Mouse (Mus musculus): ENCODE measurements around the gene 4931422A03Rik. TPM values are rescaled to one million over a fixed set of nuclear protein-coding genes. Genes with fewer than 3 reads are reported as not detected.

Gene 4931422A03Rik
- total RNA-seq, 2 experiments from 2014 or later: not detected

- intact Hi-C loops (cut with DNase I; ENCODE audit: low total_unique reads): no loop called here
- DNase-seq: no peak
These were observed 82.5 kb downstream of the 4931422A03Rik start for GRCm38 (mm10) chr2:103945571-103946092.

DNA sequence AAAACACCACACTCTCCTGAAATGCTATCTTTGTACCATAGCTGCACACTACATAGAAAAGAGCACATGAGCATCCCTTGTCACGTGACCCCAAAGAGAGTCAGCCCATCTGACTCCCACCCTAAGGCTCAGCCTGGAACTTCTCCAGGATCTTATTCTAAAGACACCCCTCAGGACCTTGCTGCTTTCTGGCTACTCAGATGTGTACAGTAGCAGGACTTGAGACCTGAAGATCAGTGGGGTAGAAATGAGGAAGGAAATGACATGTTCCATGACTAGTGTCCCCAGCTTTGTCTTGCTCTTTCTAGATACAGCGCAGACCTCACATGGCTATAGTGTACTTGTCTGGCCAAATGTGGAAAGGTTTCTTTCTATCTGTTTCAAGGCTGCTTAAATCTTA is 83.3 kb downstream of the 4931422A03Rik start:
- intact Hi-C loops (cut with DNase I; ENCODE audit: low total_unique reads): no loop called here
- no peak for DNase-seq

DNA sequence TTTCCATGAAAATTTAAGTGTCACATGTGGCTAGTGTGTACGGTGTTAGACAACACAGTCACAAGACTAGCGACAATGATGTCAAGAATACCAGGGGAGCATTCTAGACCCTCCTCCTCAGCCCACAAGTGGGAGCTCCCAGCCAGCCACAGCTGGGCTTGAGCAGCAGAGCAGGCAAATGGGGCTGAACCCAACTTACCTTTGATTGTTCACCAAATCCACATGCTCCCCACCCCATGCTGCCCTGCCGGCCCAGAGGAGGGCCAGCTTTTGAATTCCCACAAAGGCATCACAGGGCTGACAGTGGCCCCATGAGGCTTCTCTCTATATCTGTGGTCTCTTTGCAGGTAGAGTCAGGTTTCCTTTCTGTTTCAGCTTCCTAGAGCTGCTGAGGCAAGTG is 87.1 kb downstream of the 4931422A03Rik start:
- intact Hi-C loops (cut with DNase I; ENCODE audit: low total_unique reads): no loop called here
- DNase-seq: no peak

GRCm38 (mm10) chr2:103939003-103939402 is 89.2 kb downstream of the 4931422A03Rik start:
- intact Hi-C loops (cut with DNase I; ENCODE audit: low total_unique reads): no loop called here
- no peak for DNase-seq

- no peak for DNase-seq
- intact Hi-C loops (cut with DNase I; ENCODE audit: low total_unique reads): no loop called here
These were observed 89.6 kb downstream of the 4931422A03Rik start for GRCm38 (mm10) chr2:103938573-103938972.

DNA sequence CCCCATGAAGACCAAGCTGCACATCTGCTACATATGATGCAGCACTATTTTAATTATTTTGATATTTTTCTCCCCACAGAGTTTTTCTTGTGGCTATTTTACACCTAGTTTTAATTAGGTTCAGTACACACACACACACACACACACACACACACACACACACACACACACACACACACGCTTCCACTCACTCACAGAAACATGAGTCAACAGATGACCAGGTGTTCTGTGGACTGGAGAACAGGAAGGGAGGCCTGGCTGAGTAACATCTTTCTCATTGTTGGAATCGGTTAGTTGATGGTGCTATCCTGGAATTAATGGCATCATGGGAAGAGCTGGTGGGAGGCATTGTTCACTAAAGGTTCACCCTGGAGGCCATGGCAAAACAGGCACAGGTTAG is 90.5 kb downstream of the 4931422A03Rik start:
- no peak for DNase-seq
- intact Hi-C loops (cut with DNase I; ENCODE audit: low total_unique reads): no loop called here

GRCm38 (mm10) chr2:103936666-103937065 is 91.5 kb downstream of the 4931422A03Rik start:
- intact Hi-C loops (cut with DNase I; ENCODE audit: low total_unique reads): no loop called here
- no peak for DNase-seq

DNA sequence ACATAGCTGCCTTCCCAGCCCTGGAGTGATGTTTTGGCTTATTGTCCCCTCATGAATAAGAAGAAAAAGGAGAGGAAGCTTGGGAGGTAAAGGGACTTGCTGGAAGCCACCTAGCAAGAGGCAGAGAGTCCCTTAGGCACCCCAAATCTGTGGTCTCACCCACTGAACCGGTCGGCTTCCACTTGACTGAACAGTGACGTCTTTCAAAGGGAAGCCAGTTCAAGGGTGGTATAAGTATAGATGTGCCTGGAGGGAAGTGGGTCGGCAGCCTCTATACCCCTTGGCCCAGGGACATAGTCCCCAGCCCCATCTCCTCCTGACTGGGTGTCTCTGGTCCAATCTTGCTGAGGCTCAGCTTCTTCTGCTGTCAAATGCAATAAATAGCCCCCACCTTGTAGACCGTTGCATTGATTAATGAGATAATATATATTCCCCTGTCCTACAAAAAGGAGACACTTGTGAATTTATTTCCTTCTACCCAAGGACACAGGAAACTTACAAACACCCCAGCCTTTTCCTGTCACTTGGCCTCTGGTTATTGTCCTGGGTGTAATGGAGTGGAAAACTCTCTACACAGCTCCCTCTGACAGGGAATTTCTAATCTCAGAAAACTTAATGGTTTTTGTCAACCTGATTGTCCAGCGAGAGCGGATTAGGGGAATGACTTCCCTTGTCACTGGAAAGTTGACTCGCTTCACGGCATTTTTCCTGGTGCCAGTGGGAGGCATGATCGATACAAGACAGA is 92.3 kb downstream of the 4931422A03Rik start:
- no peak for DNase-seq
- intact Hi-C loops (cut with DNase I; ENCODE audit: low total_unique reads): no loop called here

GRCm38 (mm10) chr2:103934670-103935069 is 93.5 kb downstream of the 4931422A03Rik start:
- DNase-seq: no peak
- intact Hi-C loops (cut with DNase I; ENCODE audit: low total_unique reads): no loop called here

DNA sequence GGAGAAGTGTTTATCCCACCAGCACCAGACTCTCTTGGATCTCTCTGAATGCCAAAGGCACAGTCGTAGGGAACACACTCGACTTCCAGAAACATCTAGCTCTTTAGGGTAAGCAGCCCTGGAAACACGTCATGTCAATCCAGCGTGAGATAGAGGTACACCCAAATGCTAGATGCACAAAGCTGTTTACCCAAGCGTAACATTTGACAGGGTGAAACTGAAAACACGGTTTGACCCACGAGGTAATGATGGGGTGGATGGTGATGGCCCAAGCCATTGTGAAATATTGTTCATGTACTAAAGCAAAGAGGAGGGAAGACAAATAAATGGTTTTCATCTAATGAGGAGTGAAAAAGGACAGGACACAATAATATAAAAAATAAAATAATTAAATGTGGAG is 93.9 kb downstream of the 4931422A03Rik start:
- intact Hi-C loops (cut with DNase I; ENCODE audit: low total_unique reads): no loop called here
- DNase-seq: no peak

GRCm38 (mm10) chr2:103932480-103932879 is 95.7 kb downstream of the 4931422A03Rik start:
- DNase-seq: no peak
- intact Hi-C loops (cut with DNase I; ENCODE audit: low total_unique reads): no loop called here

DNA sequence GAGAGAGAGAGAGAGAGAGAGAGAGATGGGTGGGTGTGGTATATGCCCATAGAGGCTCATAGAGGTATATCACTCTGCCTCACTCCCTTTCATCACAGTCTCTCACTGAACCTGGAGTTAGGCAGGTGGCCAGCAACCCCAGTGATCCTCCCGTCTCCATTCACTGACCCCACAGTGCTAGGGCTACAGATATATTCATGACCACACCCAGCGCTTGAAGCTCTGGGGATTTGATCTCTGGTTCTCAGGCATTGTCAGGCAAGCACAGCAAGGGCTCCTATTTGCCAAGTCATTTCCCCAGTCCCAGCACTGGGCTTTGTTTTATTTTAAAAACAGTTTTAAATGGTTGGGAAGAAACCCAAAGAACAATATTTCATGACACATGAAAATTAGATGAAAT is 96.1 kb downstream of the 4931422A03Rik start:
- intact Hi-C loops (cut with DNase I; ENCODE audit: low total_unique reads): no loop called here
- DNase-seq: peak; percentile 66

DNA sequence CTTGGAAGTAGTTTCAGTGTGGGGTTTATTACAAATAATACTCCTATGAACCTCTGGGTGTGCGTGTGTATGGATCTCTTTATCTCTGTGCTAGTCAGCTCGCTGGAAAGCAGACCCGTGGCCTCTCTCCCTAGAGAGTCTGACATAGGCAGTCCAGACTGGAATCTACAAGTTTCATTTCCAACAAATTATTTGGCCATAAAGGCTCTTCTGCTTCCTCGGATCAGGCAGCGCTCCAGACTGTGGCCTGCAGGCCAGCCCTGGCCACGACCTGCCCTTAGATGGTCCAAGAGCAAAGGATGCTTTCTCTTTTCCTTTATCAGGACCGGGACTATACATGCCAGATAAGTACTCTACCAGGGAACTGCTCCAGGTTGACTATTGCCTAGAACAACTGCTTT is 96.7 kb downstream of the 4931422A03Rik start:
- intact Hi-C loops (cut with DNase I; ENCODE audit: low total_unique reads): no loop called here
- peak; percentile 76 for DNase-seq

GRCm38 (mm10) chr2:103930306-103931019 is 97.7 kb downstream of the 4931422A03Rik start:
- intact Hi-C loops (cut with DNase I; ENCODE audit: low total_unique reads): no loop called here
- peak; percentile 65 for DNase-seq

- DNase-seq: peak; percentile 67
- intact Hi-C loops (cut with DNase I; ENCODE audit: low total_unique reads): no loop called here
These were observed 100.5 kb downstream of the 4931422A03Rik start for GRCm38 (mm10) chr2:103927610-103928145.

GRCm38 (mm10) chr2:103926586-103927113 is 101.5 kb downstream of the 4931422A03Rik start:
- intact Hi-C loops (cut with DNase I; ENCODE audit: low total_unique reads): no loop called here
- no peak for DNase-seq

GRCm38 (mm10) chr2:103919488-103919887 is 108.7 kb downstream of the 4931422A03Rik start:
- intact Hi-C loops (cut with DNase I; ENCODE audit: low total_unique reads): no loop called here
- no peak for DNase-seq

DNA sequence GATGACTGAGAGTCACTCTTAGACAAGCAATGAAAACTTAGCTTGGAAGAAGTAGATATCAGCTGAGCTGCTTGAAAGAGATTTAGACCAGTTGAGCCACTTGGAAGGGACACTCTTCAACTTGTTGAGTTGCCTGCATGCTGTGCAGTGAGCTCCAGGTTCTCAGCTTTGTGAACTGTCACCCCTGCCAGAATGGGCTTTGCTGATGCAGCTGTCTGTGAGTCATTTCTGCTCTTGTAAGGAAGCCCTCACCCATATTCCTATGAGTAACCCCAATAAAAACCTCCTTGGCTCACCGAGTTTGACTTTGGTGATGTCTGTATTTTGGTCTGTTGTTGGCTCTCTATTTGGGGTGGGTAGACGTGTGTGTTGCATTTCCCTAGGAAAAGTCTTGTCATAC is 109.8 kb downstream of the 4931422A03Rik start:
- no peak for DNase-seq
- intact Hi-C loops (cut with DNase I; ENCODE audit: low total_unique reads): no loop called here

- no peak for DNase-seq
- intact Hi-C loops (cut with DNase I; ENCODE audit: low total_unique reads): no loop called here
These were observed 110.8 kb downstream of the 4931422A03Rik start for GRCm38 (mm10) chr2:103917375-103917774.
